Mouse (Mus musculus) cerebellum, adult 11 months (tissue): ENCODE measurements around the gene Agbl1.
"Not testable (repeated sequence)": the region's sequence is repeated elsewhere in the genome, so short reads cannot be mapped to it uniquely, and the experiment has no call there.

Experiments
- DNase-seq: peaks from one replicate; pipeline ENCODE4 v3.0.0; 2022

The Agbl1 gene

DNA sequence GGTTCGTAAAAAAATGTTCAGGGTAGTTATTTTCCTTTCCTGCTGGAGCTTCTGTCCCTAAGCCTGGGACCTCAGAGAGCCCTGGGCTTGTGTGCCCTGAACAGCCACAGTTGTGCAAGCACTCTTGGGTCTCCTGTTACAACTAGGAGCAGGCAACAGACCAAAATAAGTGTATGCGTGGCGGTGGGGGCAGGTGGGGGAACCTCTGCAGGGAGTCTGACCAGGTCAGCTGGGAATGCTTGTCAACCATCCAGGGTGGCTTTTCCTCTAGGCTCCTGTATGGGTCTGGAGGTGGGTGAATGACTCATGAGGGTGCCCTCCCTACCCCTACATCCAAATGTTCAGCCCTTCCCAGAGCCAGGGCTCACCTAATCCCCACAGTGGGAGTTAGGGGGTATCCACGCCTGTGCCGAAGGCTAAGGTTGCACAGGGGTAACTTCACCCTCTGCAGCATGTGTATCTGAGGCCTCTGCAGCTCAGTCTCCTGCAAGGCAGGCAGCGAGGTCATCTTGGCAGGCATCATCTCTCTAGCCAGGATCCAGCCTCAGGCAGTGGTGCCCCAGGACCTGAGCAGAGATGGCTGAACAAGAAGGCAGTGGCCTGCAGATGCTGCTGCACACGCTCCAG, at the start of gene Agbl1:
Agbl1 (plus strand) TSS at position 577 of the 627 bp plus-strand sequence.
- DNase-seq, result no peak

DNA sequence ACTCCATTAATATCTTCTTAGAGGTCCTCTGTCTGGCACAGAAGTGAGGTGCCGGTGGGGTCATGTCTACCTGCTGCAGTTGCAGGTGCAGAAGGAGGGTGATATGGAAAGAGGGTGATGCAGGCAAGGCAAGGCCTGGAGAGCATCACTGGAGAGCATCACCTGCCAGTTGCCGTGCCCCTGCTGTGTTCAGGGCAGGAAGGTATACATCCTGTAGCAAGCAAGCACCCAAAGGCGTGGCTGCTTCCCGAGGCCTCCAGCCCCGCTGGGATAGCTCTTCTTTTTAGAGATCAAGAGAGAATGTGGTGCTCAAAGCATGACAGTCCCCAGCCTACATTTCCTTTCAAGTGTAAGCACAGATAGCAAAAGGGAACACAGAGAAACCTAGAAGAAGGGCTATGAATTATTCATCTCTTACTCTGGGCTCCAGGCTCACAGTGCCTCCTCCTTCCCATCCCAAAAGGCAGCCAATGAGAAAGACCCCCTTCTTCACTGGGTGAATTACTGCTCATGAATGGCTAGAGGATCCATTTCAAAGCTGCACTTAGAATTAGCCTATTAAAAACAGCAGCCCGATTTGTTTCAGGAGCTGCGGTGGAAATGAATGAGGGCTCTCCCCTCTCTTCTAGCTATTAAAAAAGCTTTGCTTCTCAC, 44.6 kb upstream of the Agbl1 start:
- DNase-seq, result no peak

DNA sequence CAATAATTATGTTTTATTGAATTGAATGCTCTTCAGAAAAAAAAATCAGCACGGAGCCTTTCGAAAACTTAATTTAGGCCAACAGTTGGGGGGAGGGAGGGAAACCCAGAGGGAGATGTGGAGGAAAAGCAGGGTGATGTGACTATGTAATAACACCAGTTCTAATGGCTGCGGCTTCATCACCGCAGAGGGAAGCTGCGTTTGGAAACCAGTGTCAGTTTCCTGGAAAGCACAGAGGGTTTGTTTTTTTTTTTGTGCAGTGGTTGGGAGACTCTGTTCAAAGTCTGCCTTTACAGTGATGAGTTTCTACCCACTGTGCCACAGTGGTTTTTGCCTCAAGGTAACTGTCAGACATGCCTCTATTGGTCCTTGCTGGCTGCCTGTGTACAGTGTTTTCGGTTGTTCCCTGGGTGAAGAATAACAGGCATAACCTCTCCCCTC, 44.0 kb upstream of the Agbl1 start:
- DNase-seq, result no peak

DNA sequence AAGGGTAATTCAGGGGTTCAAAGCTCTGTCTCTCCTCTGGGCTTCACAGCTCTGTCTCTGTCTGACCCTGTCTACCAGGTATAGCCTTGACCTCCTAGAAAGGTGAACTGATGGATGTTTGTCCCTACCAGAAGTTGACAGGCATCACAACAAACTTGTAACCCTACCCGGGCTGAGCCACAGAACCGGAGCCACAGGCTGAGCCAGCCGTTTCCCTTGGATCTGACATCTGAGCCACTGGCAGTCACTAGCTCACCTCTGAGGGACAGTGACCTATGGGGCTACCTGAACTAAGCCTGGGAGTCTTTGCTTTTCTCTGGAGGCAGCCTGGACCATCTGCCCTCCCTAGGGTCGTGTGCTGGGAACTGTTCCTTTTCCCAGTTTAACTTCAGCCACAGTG, 11.1 kb upstream of the Agbl1 start:
- no peak for DNase-seq

DNA sequence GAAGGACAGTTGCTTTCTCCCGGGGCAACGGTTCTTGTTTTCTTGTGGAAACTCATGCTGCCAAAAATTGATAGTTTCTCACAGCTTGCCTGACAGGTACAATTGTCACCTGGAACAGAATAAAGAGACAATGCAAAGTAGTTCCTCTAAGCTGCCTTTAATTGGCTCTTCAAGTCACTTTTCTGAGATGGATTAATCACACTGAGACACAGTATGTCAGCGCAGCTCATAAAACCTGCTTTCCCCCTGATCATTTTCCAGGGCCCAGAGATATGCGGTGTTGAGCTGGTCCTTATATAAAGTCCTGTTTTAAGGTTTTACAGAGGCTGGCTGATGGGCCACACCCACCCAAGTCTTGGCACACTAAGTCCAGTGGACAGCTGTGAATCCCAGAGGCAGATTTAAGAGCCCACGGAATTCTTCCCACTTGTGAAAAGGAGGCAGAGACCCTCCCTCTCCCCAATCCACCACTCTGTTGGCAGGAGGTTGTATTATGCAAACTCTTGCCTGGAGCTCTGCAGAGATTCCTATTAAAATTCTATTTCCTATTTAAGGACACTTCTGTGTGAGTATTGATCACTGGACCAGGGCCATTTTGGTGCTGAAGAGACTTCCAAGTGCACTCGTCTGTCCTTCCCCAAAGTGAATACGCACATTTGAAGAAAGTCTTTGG, 9.8 kb upstream of the Agbl1 start:
- DNase-seq, result no peak

DNA sequence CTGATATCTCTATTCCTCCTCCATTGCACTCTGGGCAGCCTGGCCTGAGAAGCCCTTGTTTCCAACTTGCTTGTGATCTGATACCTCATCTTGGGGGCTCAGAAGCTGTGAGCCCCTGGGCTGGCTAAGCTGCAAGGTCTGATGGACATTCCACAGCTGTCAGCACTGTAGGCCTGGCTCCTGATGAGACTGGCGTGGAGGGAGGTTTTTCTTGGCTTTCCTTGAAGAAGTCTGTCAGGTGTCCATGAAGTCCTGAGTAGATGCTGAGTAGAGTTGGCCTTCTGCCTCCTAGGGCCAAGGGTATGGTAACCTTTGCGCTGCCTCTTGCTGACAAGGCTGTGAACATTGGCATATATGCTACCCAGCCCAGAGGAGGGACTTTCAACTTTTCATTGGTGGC, 7.0 kb upstream of the Agbl1 start:
- DNase-seq, result no peak

DNA sequence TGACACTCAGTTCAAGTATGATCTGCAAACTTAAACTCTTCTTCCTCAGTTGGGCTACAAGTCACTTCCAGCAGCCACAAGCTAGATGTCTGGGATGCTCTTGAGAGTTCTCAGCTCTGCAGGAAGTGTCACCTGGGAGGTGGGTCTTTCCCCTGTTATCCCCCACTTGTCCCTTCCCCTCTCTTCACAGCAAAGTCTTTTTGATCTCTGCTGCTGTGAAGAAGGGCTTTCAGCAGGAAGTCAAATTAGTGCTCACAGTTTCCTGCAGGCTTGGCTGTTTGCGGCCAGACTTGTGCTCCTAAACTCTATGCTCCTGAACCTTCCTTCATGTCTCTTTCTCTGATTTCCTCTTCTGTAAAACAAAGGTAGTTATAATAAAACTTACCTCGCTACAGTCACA, 806 bp upstream of the Agbl1 start:
- DNase-seq, result no peak

DNA sequence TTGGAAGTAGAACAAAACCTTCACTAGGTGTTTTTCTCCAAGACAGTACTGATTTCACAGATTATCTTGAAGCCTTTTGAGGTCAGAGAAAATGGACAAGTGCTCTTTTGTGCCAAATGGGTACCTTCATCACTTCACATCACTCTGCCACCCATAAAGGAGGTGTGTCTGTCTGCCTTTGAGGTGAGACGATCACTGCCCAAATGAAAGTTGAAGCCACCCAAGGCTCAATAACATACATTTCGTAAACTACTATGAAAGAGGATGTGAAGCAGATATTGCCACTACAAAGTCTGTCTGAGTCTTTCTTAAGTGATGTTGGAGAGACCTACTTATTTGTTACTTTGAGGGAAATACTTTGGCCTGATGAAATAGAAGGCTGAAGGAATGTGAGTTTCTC, 4.6 kb downstream of the Agbl1 start:
- DNase-seq, result no peak

DNA sequence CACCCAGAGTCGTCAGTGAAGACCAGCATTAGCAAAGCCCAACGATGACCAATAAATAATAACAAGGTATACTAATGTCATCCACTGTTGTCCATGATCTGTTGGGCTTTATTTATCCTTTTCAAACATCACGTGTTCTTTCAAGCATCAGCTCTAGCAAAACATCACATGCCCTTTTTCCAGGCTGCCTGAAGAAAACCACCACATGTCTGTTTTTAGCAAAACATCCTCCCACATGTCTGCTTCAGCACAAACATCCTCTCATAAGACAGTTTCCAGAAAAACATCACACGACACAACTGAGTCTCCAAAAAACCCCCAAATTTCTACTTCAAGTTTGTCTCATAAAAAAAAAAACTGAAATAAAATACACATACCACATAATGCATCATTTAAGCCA, 7.8 kb downstream of the Agbl1 start:
- DNase-seq, result no peak

DNA sequence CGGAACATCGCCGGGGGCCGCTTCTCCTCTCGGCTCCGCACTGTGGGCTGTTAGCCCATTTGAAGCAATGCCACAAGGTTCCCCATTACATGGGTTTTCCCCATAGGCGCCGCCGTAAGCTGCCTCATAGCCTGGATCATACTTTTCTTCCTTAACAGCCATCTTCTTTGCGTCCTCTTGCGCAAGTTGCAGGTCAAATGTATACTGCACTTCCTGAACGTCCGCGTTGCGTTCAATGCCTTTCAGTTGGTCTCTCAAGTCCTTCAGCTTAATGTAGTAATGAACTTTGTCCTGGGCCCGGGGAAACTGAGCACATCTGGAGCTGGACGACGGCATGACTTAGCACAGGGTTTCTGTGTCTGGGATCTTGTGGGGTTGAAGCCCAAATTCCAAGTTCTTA, 15.2 kb downstream of the Agbl1 start:
- not testable (repeated sequence) for DNase-seq

DNA sequence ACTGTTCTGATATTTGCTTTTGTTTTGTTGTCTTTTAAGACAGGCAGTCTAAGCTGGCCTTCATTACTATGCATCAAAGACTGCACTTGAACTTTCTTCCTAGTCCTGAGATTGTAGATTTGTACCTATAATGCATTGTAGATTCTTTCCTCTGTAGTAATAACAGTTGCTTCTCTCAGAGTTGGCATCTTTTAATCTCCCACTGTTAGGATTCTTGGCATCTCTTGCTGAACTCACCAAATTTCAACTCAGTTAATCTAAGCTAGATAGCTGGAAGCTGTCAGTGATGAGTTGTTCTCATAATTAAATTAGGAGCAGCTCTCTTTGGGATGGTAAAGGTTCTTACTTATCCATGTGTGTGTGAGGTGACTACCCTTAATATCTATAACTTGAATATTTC, 45.4 kb downstream of the Agbl1 start:
- no peak for DNase-seq

DNA sequence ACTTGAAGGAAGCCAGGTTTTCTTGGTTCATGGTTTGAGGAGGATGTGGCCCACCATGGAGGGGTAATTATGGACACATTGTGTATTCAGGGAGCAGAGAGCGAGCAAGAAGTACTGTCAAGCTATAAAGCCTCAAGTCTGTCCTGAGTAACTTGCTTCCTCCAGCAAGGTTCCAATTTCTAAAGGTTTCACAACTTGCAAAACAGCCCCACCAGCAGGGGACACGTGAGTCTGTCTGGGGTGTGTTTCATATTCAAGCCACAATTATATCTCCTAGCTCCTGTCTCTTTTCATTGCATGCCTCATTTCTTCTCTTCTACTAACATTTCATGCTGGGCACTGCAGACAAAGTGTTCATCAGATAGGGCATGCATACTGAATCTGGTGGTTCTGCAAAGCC, 53.1 kb downstream of the Agbl1 start:
- DNase-seq, result no peak

DNA sequence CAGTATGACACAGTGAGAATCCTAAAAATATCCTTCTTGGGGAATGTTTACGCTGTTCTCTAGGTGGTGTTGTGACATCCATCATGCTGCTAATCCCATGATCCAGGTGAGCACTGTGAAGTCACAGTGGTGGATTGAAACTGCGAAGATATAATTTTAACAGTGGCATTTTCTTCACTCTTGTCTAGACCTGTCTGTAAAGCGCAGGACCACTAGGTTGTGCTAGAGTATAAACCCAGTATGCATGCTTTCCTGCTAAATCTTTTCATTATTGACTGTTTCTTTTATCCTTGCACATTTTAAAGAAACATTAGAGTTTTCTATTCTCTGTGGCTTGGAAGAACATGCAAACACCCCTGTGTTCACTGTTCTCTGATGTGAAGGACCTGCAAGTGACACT, 57.8 kb downstream of the Agbl1 start:
- no peak for DNase-seq

DNA sequence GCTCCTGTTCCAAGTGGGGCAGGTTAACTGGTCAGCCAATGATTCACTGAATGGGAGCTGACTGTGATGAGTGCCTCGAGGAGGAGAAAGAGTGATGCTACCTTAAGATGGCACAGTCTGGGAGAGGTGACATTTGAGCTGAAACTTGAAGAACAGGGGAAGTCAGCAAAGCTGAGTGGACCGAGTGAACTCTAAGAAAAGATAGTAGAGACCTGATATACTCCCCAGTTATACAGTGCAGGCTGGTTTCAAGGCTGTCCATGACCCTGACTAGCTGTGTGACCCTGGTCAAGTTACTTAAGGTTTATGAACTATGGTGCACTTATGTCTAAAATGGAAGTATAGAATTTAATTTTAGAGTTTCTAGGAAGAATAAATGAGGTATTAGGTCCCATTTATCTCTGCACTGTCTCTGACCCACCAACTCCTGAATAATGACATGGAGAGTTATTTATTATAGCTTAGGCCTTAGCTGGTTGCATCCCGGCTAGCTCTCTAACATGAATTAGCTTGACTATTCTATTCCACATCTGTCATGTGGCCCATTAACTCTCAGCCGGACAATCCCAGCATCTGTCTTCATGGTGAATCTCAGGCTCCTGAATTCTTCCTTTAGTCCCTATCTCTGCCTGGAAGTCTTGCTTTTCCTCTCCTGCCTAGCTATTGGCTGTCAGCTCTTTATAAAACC, 92.3 kb downstream of the Agbl1 start:
- no peak for DNase-seq

DNA sequence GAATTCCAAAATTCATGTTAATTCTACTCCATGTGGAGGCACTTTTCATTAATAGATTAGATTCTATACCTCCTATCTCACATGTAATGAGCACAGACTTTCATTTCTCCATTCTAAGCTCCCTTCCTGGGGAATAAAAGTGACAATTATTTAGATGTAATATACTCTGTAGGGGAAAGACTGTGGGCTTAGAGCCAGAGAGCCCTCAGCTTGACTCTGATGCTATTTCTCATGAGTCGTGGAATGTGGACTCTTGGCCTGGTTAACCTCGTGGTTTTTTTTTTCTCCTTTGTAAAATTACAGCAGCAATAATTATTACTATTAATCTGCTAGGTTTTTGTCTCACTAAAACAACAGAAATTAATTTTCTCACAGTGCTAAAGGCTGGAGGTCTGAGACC, 96.4 kb downstream of the Agbl1 start:
- no peak for DNase-seq

DNA sequence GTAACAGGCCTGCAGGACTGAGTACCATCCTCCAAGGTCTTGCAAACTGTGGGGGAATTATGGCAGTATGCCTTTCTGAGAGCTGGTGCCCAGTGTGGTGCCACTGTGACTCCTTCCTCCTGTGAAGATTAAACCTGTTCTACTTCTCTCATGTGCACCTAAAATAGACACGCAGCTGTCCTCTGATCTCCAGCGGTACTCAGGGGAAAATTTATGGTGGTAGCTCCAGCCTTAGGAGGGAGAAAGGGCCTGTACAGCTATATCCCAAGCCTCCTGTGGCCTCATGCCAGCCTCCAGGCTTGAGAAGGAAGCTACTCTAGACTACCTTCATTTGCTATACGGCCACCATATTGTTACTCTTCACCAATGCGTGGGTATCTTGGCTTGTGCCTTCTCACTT, 109.6 kb downstream of the Agbl1 start:
- DNase-seq, result no peak

DNA sequence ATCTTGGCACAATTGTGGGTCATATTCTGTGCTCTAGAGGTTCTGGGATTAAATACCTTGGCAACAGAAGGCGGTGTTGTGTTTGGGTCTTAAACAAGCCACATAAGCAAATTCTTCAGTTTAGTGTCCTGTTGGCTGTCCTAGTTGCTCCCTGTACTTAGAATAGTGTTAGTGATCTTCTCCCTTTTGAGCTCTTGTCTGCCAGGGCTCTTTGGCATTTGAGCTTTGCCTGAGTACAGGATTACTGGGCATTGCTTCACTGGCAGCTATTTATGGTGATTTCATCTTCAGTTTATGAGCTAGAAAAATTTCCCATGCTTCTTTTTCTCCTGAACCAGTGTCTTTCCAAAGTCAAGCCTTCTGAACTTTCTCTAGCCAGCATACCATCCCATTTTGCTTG, 111.9 kb downstream of the Agbl1 start:
- DNase-seq, result no peak

DNA sequence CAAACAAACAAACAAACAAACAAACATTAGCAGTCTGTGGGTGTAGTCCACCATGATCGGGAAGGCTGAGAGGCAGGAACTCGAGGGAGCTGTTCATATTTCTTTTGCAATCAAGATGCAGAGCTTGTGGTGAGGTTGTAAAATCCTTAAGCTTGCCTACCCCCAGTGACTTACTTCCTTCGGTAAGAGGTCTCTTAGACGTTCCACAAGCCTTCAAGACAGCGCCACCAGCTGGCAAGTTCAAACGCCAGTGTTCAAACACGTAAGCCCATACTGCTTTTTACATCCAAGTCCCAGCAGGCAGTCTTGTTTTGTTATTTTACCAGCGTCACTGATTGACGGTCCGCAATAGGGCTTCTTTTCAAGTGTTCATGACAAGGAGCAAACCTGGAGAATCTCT, 123.8 kb downstream of the Agbl1 start:
- DNase-seq, result no peak

DNA sequence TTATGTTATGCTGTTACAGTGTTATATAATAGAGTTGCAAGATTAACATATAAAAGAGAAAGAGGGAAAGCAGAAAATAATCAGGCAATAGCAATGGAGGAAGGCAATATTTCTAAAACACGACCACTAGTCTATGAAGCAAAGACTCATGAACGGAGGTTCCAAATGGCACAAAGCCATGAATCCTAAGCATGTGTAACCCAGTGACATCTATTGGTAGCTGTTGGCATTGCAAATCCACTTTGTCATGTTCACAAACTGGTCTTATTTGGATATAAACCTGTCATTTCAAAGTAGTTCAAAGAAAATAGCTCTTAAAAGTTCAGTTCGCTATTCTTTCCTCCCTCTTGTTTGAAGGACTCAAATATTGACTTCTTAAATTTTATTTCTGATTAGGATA, 124.8 kb downstream of the Agbl1 start:
- no peak for DNase-seq

DNA sequence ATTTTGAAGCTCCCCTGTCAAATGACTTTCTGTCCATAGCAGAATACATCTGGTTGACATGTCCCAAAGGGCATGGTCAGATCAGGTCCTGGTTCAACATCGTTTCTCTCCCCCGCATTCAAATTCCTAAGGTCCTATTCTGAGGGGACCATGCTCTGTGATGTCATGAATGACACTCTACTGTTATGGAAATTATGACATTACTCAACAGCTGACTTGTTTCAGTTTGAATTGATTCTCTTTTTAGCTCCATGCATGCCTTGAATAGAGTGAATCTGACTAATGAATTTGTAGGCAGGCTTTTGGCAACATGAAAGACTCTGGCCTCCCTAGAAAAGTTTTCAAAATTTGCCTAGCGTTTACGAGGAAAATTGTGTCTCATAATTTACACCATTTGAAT, 141.6 kb downstream of the Agbl1 start:
- no peak for DNase-seq

DNA sequence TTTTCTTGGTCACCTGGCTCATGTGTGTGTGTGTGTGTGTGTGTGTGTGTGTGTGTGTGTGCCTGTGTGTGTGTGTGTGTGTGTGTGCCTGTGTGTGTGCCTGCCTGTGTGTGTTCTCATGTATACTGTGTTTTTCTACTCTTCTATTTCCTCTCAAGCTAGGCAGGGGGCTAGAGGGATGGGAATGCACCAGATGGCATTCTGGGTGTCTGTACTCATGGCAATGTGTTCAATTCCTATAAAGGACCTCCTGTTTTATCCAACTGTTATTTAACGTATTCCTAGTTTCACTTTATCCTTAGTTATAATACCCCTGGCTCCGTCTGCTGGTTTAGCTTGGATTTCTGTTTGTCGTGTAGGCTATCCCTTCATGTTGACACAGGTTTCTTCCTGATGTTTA, 149.8 kb downstream of the Agbl1 start:
- no peak for DNase-seq

DNA sequence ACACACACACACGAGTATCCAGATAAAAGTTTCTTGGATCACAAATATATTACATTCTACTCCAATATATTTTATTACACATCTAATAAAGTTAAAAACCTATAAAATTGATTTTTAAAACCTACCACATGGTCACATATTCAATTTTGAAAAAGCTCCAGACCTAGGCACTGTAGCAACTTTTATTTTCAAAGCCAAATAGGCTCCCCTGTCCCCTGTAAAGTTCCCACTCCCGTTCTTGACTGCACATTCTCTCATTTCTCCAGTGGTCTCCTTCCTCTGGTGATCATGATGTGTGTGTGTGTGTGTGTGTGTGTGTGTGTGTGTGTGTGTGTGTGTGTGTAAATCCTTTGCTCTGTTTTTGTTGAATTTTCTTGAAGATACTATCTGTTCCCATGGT, 152.3 kb downstream of the Agbl1 start:
- no peak for DNase-seq

DNA sequence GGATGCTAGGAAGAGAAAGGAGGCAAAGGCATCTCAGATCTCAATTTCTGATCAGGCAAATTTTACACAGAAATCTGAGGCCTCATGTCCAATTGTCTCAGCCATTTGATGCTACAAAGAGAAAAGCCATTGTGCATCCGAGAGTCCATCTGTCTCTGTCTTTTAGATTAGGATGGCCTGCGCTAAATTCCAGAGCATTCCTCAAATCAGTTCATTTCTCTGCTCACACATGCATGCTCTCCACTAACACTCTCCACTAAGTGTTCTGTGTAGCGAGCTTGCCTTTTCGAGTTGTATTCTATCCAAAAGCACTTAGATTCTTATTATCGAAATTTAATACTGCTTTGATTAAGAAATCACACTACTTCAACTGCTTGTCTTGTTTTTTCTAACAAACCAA, 159.6 kb downstream of the Agbl1 start:
- no peak for DNase-seq
